Mouse (Mus musculus): Measurements from ENCODE around the gene Olfr655.
A peak's percentile ranks its signal among the peaks of the same experiment; 100 is the strongest.

Gene Olfr655

GRCm38 (mm10) chr7:104601679-104602078 lies at the start of gene Olfr655:
Gene Olfr655, minus strand, starts transcription at chr7:104601779.
- no peak for DNase-seq

- peak; percentile 4 to 17 for DNase-seq
Observed at GRCm38 (mm10) chr7:104646841-104647482, 45.4 kb upstream of the Olfr655 start, which contains the start of gene Olfr658. Gene Olfr658, minus strand, starts transcription at chr7:104647305.

- no peak for DNase-seq
Observed at GRCm38 (mm10) chr7:104624494-104624893, 22.9 kb upstream of the Olfr655 start, which contains the start of gene Olfr657. Gene Olfr657, plus strand, starts transcription at chr7:104624794.

- DNase-seq, result no peak
Observed at GRCm38 (mm10) chr7:104613655-104614054, 12.1 kb upstream of the Olfr655 start, which contains the start of gene Olfr656. Gene Olfr656, plus strand, starts transcription at chr7:104613955.

- no peak for DNase-seq
Observed at GRCm38 (mm10) chr7:104604727-104605126, 3.1 kb upstream of the Olfr655 start.

- DNase-seq, result peak in 1 of 2 experiments; percentile 6
Observed at GRCm38 (mm10) chr7:104603173-104603572, 1.6 kb upstream of the Olfr655 start.

GRCm38 (mm10) chr7:104588274-104588673 lies 13.3 kb downstream of the Olfr655 start:
- no peak for DNase-seq

- DNase-seq, result no peak
Observed at GRCm38 (mm10) chr7:104586725-104587124, 14.9 kb downstream of the Olfr655 start, which contains the start of gene Olfr654. Gene Olfr654, plus strand, starts transcription at chr7:104587025.

GRCm38 (mm10) chr7:104581429-104581828 lies 20.1 kb downstream of the Olfr655 start:
- no peak for DNase-seq

GRCm38 (mm10) chr7:104580846-104581245 lies 20.7 kb downstream of the Olfr655 start:
- no peak for DNase-seq

GRCm38 (mm10) chr7:104577014-104577413 lies 24.6 kb downstream of the Olfr655 start, which contains the start of gene Olfr653:
Gene Olfr653, plus strand, starts transcription at chr7:104577314.
- no peak for DNase-seq

GRCm38 (mm10) chr7:104560601-104561000 lies 41.0 kb downstream of the Olfr655 start, which contains the start of gene Olfr652:
Gene Olfr652, plus strand, starts transcription at chr7:104560901.
- no peak for DNase-seq

GRCm38 (mm10) chr7:104552700-104553099 lies 48.9 kb downstream of the Olfr655 start:
- no peak for DNase-seq

- DNase-seq, result no peak
Observed at GRCm38 (mm10) chr7:104549833-104550232, 51.7 kb downstream of the Olfr655 start, which contains the start of gene Olfr651. Gene Olfr651, plus strand, starts transcription at chr7:104550133.
